9 mouse cellular contexts compared by ENCODE assay signal in the genomic region with DNA sequence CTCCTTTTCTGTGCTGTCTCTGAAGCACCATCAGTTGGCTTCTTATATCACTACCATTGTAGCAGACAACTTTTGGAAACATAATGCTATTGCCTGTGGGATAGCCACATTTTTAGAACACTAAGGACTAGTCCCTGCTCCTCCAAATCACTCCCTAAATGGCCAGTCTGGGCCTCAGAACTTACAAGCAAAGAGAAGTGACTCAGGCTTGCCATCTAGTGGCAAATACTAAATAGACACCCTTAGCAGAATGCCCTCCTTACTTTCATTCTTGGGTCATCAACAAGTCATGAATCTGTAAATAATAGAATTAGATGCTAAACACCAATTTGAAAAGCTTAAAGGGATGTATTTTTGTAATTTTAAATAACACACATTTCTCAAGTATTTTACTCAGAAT. TPM values are rescaled to one million over a fixed set of nuclear protein-coding genes. Genes with fewer than 3 reads are reported as not detected.
DNase-seq lines count a peak whose midpoint lies in the region; ATAC-seq and TF ChIP-seq lines count a peak whose summit lies in the region.
"Had no signal": no experiment of that assay in that cellular context is flagged by ENCODE, and none has a peak within 500 bp of the region (broad histone marks: within the 10 kb centered on the region; RNA-seq: fewer than 3 reads in every experiment).

No protein-coding gene starts in this region.

- H3K4me1 ChIP-seq in heart, adult 2 months (ENCODE audit: control insufficient read depth, insufficient read depth, low read length), result no peaks in the 10 kb centered on the region
- peaks cover 2% of the 10 kb centered on the region for H3K4me1 ChIP-seq in forebrain, embryonic 16.5 days (replicated peaks; ENCODE audit: control insufficient read depth, insufficient read depth, low read length)

- intact Hi-C loops in heart, adult 2 months (cut with DNase I), result no loop called here
- intact Hi-C loops in heart, postnatal 25 days (cut with DNase I), result no loop called here

- TF ChIP-seq EP300 in heart, adult 2 months (IDR thresholded peaks at IDR 0.05; ENCODE audit: insufficient read depth, low read depth, low read length), result no peak

- H3K79me2 ChIP-seq in heart, adult 2 months (replicated peaks; ENCODE audit: control insufficient read depth, insufficient read depth, low read length), result no peaks in the 10 kb centered on the region

- no peak overlapping the region for H3K4me2 ChIP-seq in forebrain, embryonic 16.5 days (ENCODE audit: low read length)

- H3K9ac ChIP-seq in heart, adult 2 months (ENCODE audit: low read depth, low read length), result no peak overlapping the region
- no peak overlapping the region for H3K9ac ChIP-seq in forebrain, embryonic 16.5 days (replicated peaks; ENCODE audit: low read depth, low read length)

- peak; percentile 75 for TF ChIP-seq CTCF in heart, adult 2 months (IDR thresholded peaks at IDR 0.05)

- no peak for DNase-seq in heart, adult 2 months
- DNase-seq in heart, postnatal 25 days (ENCODE audit: low spot score), result no peak
- DNase-seq in 3T3-L1 (ENCODE audit: low read depth, low spot score) (peak; percentile 85), adipocyte (ENCODE audit: low spot score) (peak; percentile 72)
- peak; percentile 43 for DNase-seq in lung, postnatal 10 days
- no peak for DNase-seq in right cerebral cortex, postnatal 14 days
- DNase-seq in frontal cortex, postnatal 25 days (ENCODE audit: low spot score in 2 of 2), result no peak

- H3K36me3 ChIP-seq in heart, adult 2 months (ENCODE audit: control insufficient read depth, insufficient read depth, low read length), result no peaks in the 10 kb centered on the region
- H3K36me3 ChIP-seq in forebrain, embryonic 16.5 days (ENCODE audit: control insufficient read depth, insufficient read depth), result peaks cover 6% of the 10 kb centered on the region

- ATAC-seq in forebrain, embryonic 16.5 days, result peak; percentile 31; the same call in 1 of the 2 replicates

- no peak overlapping the region for H3K4me3 ChIP-seq in heart, adult 2 months
- H3K4me3 ChIP-seq in forebrain, embryonic 16.5 days (replicated peaks; ENCODE audit: low read length), result no peak overlapping the region

- no peaks in the 10 kb centered on the region for H3K27me3 ChIP-seq in heart, adult 2 months (ENCODE audit: control insufficient read depth, insufficient read depth, low read length)
- H3K27me3 ChIP-seq in forebrain, embryonic 16.5 days (replicated peaks; ENCODE audit: control insufficient read depth, insufficient read depth, low read length), result no peaks in the 10 kb centered on the region

- no peak overlapping the region for H3K27ac ChIP-seq in heart, adult 2 months
- H3K27ac ChIP-seq in forebrain, embryonic 16.5 days (ENCODE audit: low read length), result no peak overlapping the region

- no peak for TF ChIP-seq POLR2A in heart, adult 2 months (IDR thresholded peaks at IDR 0.05; ENCODE audit: insufficient read depth, low read depth, low read length)

- H3K9me3 ChIP-seq in forebrain, embryonic 16.5 days (ENCODE audit: control insufficient read depth, low read length), result no peaks in the 10 kb centered on the region

RNA-seq across cellular contexts. Expression of gene 9330159F19Rik, which starts 4.7 kb away (rescaled TPM):
- total RNA-seq in heart, adult 2 months (2021), result under 1 TPM; 0.11 to 0.31 TPM
- 0.12 and 0.37 TPM in 2 replicates for polyA plus RNA-seq in heart, adult 2 months (2012; rRNA removed)
- total RNA-seq in heart, postnatal 25 days (2021), result under 1 TPM; 0.08 to 0.11 TPM
- 48.2 and 48.7 TPM in 2 replicates for polyA plus RNA-seq in forebrain, embryonic 16.5 days (2015; fragmentation: Nextera tagmentation; extraction: Ambion mirVana)
- polyA plus RNA-seq: spleen, adult 2 months had no signal

RNA-seq across cellular contexts. Expression of gene Gm49353, which starts 8.0 kb away (rescaled TPM):
- total RNA-seq in heart, adult 2 months (2021), result not detected
- not detected in 2 replicates for polyA plus RNA-seq in heart, adult 2 months (2012; rRNA removed)
- not detected for total RNA-seq in heart, postnatal 25 days (2021)
- polyA plus RNA-seq in forebrain, embryonic 16.5 days (2015; fragmentation: Nextera tagmentation; extraction: Ambion mirVana), result 16.3 and 18.5 TPM in 2 replicates
- polyA plus RNA-seq: spleen, adult 2 months had no signal

Comparison
In these comparisons a context has a peak if more than half of its experiments do, and no peak if none do; other contexts are left out.
1. DNase-seq: peak in 3T3-L1 (single experiment), adipocyte (single experiment) and lung, postnatal 10 days (single experiment); none in heart, adult 2 months (0 of 2), heart, postnatal 25 days (single experiment), right cerebral cortex, postnatal 14 days (single experiment) and frontal cortex, postnatal 25 days (0 of 2).